Mouse (Mus musculus) myocyte (in vitro differentiated cells): Measurements from ENCODE around the gene Snap91. TPM values are rescaled to one million over a fixed set of nuclear protein-coding genes. Genes with fewer than 3 reads are reported as not detected.

ENCODE experiments used
- H3K27me3 ChIP-seq: one replicate; pipeline ENCODE4 v1.6.1; 2011; ENCODE audit not compliant: control insufficient read depth, insufficient read depth, insufficient read length
- H3K36me3 ChIP-seq: one replicate; pipeline ENCODE4 v1.6.1; 2011; ENCODE audit not compliant: control insufficient read depth, insufficient read depth
- H3K4me2 ChIP-seq: one replicate; pipeline ENCODE4 v1.6.1; 2011; ENCODE audit warnings: low read depth, control low read depth
- H3K4me3 ChIP-seq: one replicate; pipeline ENCODE4 v1.5.1; 2011; ENCODE audit warnings: mild to moderate bottlenecking, control low read depth, moderate library complexity
- H3K79me2 ChIP-seq: one replicate; pipeline ENCODE4 v1.6.1; 2011; ENCODE audit not compliant: control insufficient read depth, insufficient read depth
- H3ac ChIP-seq: one replicate; pipeline ENCODE4 v1.6.1; 2011; ENCODE audit not compliant: control insufficient read depth, insufficient read length
- CEBPB ChIP-seq: IDR thresholded peaks from 2 replicates; pipeline ENCODE4 v1.6.1; 2011; ENCODE audit warnings: mild to moderate bottlenecking, moderate library complexity; ENCODE audit not compliant: poor library complexity, insufficient read depth, severe bottlenecking
- E2F4 ChIP-seq: IDR thresholded peaks from one replicate; pipeline ENCODE4 v1.6.1; 2011; ENCODE audit warnings: mild to moderate bottlenecking, control low read depth, moderate library complexity; ENCODE audit not compliant: insufficient read depth
- MAX ChIP-seq: IDR thresholded peaks from one replicate; pipeline ENCODE4 v1.6.1; 2011; ENCODE audit warnings: low read depth, mild to moderate bottlenecking, control low read depth
- MYOD1 ChIP-seq, 3 experiments: IDR thresholded peaks; one replicate each; pipeline ENCODE4 v1.6.1; 2011; ENCODE audit warnings: control low read depth in 2 of 3, low read depth in 2 of 3, mild to moderate bottlenecking in 2 of 3, moderate library complexity in 1 of 3; ENCODE audit not compliant: insufficient read length in 2 of 3, control insufficient read depth in 1 of 3
- MYOG ChIP-seq, 3 experiments: IDR thresholded peaks; one replicate each; pipeline ENCODE4 v1.6.1; 2011; ENCODE audit warnings: control low read depth in 2 of 3, low read depth in 2 of 3, mild to moderate bottlenecking in 2 of 3; ENCODE audit not compliant: insufficient read length in 2 of 3, control insufficient read depth in 1 of 3, insufficient read depth in 1 of 3
- POLR2A ChIP-seq: IDR thresholded peaks from one replicate; pipeline ENCODE4 v1.6.1; 2011; ENCODE audit warnings: low read depth, mild to moderate bottlenecking, control low read depth, moderate library complexity; ENCODE audit not compliant: insufficient read length
- POLR2AphosphoS2 ChIP-seq: IDR thresholded peaks from one replicate; pipeline ENCODE4 v1.6.1; 2011; ENCODE audit warnings: low read depth, control low read depth; ENCODE audit not compliant: insufficient read length
- REST ChIP-seq: IDR thresholded peaks from one replicate; pipeline ENCODE4 v1.6.1; 2011; ENCODE audit warnings: mild to moderate bottlenecking, control low read depth, moderate library complexity; ENCODE audit not compliant: insufficient read depth, insufficient read length
- SRF ChIP-seq: IDR thresholded peaks from one replicate; pipeline ENCODE4 v1.6.1; 2011; ENCODE audit warnings: low read depth; ENCODE audit not compliant: control insufficient read depth, insufficient read length
- TCF12 ChIP-seq: IDR thresholded peaks from one replicate; pipeline ENCODE4 v1.6.1; 2011; ENCODE audit warnings: mild to moderate bottlenecking, control low read depth; ENCODE audit not compliant: poor library complexity, insufficient read depth, severe bottlenecking
- TCF3 ChIP-seq: IDR thresholded peaks from one replicate; pipeline ENCODE4 v1.6.1; 2011; ENCODE audit warnings: low read depth, control low read depth; ENCODE audit not compliant: insufficient read length
- USF1 ChIP-seq: IDR thresholded peaks from one replicate; pipeline ENCODE4 v1.6.1; 2011; ENCODE audit warnings: low read depth, mild to moderate bottlenecking, control low read depth, moderate library complexity
- polyA plus RNA-seq: library from polyadenylated mRNA; unstranded; fragments of >200 nt; fragmentation: generic; extraction: Trizol; gene quantifications from one replicate; pipeline ENCODE4 v1.2.1, GENCODE M21; 2012; ENCODE audit warnings: missing spikeins

Snap91 gene
- polyA plus RNA-seq, 1 experiment = not detected

DNA sequence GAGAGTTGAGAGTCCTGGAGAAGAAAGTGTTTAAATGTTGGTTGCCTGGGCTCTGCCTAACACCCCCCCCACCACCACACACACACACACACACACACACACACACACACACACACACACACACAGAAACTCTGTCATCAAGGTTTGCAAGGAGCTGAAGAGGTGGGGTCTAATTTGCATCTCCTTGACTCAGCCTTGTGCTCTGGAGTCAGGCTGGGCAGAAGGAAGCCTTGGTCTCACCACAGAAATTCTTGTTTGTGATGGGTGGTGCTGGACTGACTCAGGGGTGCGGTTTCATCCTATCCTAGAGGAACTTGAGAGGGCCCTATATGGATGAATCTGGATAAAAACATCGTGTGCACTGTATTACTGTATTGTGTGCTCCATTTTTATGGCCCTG lies 159.7 kb downstream of the Snap91 start:
- TF ChIP-seq POLR2A = no peak
- TF ChIP-seq USF1 = no peak
- no peak for TF ChIP-seq SRF
- TF ChIP-seq MAX = no peak
- TF ChIP-seq MYOD1 (IDR thresholded peaks at IDR 0.05; ENCODE audit: control insufficient read depth in 1 of 3, insufficient read length in 2 of 3, low read depth in 2 of 3) = no peak
- TF ChIP-seq E2F4 = no peak
- TF ChIP-seq TCF12 = no peak
- no peak for TF ChIP-seq TCF3
- no peak for TF ChIP-seq POLR2AphosphoS2
- no peak for TF ChIP-seq REST
- no peak for TF ChIP-seq MYOG (IDR thresholded peaks at IDR 0.05; ENCODE audit: control insufficient read depth in 1 of 3, insufficient read depth in 1 of 3, insufficient read length in 2 of 3, low read depth in 2 of 3)
- no peak for TF ChIP-seq CEBPB
- no peak overlapping the region for H3ac ChIP-seq
- no peak overlapping the region for H3K4me2 ChIP-seq
- H3K27me3 ChIP-seq = no peaks in the 10 kb centered on the region
- H3K79me2 ChIP-seq = no peaks in the 10 kb centered on the region
- no peaks in the 10 kb centered on the region for H3K36me3 ChIP-seq
- no peak overlapping the region for H3K4me3 ChIP-seq

DNA sequence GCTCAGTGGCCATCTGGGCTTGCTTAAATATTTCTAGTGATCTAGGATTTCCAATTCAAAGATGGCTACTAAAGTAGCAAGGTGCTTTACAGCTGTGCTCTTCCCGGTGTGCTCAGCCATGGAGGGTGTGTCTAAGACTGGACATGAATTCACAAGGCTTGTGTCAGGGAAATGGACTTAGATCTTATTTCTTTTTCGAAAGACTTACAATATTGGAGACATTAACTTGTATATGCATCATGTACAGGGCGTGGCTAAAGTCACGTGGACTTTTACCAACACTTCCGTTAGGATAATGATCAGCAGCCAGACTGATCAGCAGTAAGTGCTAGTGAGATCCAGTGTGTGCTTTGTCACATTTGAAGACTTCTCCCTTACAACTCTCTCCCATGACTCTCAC lies 160.2 kb downstream of the Snap91 start:
- Histone ChIP-seq H3ac (no peak overlapping the region), H3K27me3 (no peaks in the 10 kb centered on the region), H3K79me2 (no peaks in the 10 kb centered on the region), H3K36me3 (no peaks in the 10 kb centered on the region), H3K4me3 (no peak overlapping the region), H3K4me2 (no peak overlapping the region)
- TF ChIP-seq POLR2A = no peak
- TF ChIP-seq TCF3 = no peak

DNA sequence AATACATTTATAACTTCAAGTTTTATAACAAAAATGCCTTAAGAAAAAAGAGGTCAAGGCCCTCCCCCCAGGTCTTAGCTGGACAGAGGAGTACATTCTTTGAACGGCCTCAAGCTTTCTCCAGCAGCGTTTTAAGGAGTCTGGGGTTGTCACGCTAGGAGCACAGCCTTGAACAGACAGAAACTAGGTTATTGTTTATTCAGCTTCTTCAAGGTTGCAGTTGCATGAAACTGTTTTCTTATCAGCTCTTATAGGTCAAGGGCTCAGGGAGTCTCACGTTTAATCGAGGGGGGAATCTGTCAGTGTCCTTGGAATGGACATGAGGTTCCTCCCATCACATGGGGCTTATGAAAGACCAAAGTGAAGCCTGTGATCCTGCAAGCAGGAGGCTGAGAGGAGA lies 163.3 kb downstream of the Snap91 start:
- Histone ChIP-seq H3K4me2 (no peak overlapping the region), H3K27me3 (no peaks in the 10 kb centered on the region), H3K4me3 (no peak overlapping the region), H3K79me2 (no peaks in the 10 kb centered on the region), H3ac (no peak overlapping the region), H3K36me3 (no peaks in the 10 kb centered on the region)
- no peak for TF ChIP-seq USF1
- TF ChIP-seq POLR2A = no peak
- no peak for TF ChIP-seq MYOD1 (IDR thresholded peaks at IDR 0.05; ENCODE audit: control insufficient read depth in 1 of 3, insufficient read length in 2 of 3, low read depth in 2 of 3)
- no peak for TF ChIP-seq MYOG (IDR thresholded peaks at IDR 0.05; ENCODE audit: control insufficient read depth in 1 of 3, insufficient read depth in 1 of 3, insufficient read length in 2 of 3, low read depth in 2 of 3)
- no peak for TF ChIP-seq REST
- TF ChIP-seq SRF = no peak
- TF ChIP-seq TCF3 = no peak

DNA sequence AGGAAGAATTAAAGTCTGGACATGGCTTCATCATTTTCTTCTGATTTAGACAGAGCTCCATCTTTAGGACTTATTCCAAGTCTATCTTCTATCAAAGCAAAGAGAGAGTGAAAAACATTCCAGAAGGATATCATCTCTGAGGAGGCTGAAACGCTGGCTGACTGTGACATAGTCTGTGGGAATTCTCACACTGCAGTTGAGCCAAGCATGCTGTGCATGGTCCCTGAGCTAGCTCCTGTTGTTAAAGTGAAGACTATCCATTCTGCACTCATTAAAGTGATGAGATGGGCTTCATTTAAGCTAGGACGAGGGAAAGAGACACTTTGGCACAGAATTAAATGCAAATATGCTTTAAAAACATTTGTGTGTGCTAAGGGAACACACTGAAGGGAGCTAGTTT lies 163.9 kb downstream of the Snap91 start:
- Histone ChIP-seq H3ac (no peak overlapping the region), H3K36me3 (no peaks in the 10 kb centered on the region), H3K27me3 (no peaks in the 10 kb centered on the region), H3K79me2 (no peaks in the 10 kb centered on the region), H3K4me2 (no peak overlapping the region), H3K4me3 (no peak overlapping the region)
- no peak for TF ChIP-seq MAX

Other genes with a start within 250 kb of the Snap91 start
- gene Me1, start 184.7 kb downstream of the Snap91 start, polyA plus RNA-seq = 33.6 TPM
- 0.05 TPM for gene Prss35, start 137.0 kb downstream of the Snap91 start, polyA plus RNA-seq
- not detected for gene Ripply2, start 134.9 kb upstream of the Snap91 start, polyA plus RNA-seq
- 9.4 TPM for gene Cyb5r4, start 141.4 kb upstream of the Snap91 start, polyA plus RNA-seq